Mouse (Mus musculus): Measurements from ENCODE around the gene Olfr1196. TPM values are rescaled to one million over a fixed set of nuclear protein-coding genes. Genes with fewer than 3 reads are reported as not detected.

Olfr1196 gene
- total RNA-seq (2023; ENCODE audit: inconsistent age): not detected in 4 replicates

GRCm38 (mm10) chr2:88704497-88704896 lies at the start of gene Olfr1196:
TSS of gene Olfr1196 (minus strand) at chr2:88704597.

DNA sequence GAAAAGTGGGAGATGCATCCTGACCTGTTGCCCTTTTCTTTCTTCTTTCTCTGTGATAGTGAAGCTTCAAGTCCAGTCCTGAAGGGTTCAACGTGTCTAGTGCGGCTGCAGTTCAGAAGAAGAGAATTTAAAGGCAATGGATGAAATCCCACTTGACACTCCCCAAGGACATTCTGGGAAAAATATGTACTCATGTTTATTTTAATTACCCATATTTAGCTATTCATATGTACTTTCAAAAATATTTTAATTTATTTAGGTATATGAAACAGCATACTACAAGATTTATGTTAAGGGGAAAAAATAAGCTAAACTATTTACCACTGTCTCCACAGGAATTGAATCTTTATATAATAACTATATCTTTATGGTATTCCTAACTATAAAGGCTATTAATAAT lies 46.9 kb upstream of the Olfr1196 start, which contains the start of gene Olfr1198:
Gene Olfr1198, minus strand, starts transcription at position 101 of the 400 bp plus-strand sequence.

DNA sequence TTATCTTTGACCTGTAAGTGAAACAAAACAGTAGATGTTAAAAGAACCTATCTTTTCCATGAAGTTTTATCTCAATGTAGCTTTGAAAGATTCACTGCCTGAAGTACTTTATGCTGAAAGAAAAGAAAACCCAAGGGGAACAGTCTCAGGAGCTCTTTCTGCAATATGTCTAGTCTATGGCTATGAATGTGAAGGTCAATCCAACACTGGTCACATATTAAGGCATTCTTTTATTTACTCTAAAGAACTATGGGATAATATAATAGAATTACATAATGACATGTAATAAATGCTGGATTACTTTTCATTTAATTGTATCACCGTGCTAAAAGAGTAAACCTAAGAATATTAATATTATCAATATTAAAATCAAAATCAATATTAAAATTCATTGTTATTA lies 27.9 kb upstream of the Olfr1196 start, which contains the start of gene Olfr1197:
Gene Olfr1197, minus strand, starts transcription at position 101 of the 400 bp plus-strand sequence.

GRCm38 (mm10) chr2:88689087-88689486 lies 15.3 kb downstream of the Olfr1196 start, which contains the start of gene Olfr1195:
TSS of gene Olfr1195 (minus strand) at chr2:88689187.

DNA sequence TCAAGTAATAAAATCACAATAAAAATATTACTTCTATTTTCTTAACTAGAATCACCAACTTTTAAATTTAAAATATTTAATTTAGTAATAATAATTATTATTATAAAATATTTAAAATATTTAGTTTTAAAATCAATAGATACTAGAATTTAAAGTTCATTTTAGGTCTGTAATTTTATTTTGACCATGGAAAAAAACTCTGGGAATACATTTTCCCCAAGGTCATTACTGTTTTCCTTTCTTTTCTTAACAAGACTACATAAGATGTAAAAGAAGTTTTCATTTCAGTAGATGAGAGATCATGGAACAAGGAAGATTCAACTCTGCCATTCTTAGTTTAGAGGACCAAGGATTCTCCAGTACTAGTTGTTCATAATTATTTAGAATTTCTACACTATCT lies 29.1 kb downstream of the Olfr1196 start, which contains the start of gene Olfr1193:
Gene Olfr1193, plus strand, starts transcription at position 301 of the 400 bp plus-strand sequence.

GRCm38 (mm10) chr2:88648209-88648608 lies 56.2 kb downstream of the Olfr1196 start, which contains the start of gene Olfr1192-ps1:
TSS of gene Olfr1192-ps1 (plus strand) at chr2:88648509.

Other genes starting within 250 kb of the Olfr1196 start
- gene Olfr1183, start 249.7 kb downstream of the Olfr1196 start, total RNA-seq (2023; ENCODE audit: inconsistent age): not detected in 4 replicates
- not detected in 4 replicates for gene Olfr1184, start 221.0 kb downstream of the Olfr1196 start, total RNA-seq (2023; ENCODE audit: inconsistent age)
- gene Olfr1185-ps1, start 211.3 kb downstream of the Olfr1196 start, total RNA-seq (2023; ENCODE audit: inconsistent age): not detected in 4 replicates
- gene Olfr1186, start 186.0 kb downstream of the Olfr1196 start, total RNA-seq (2023; ENCODE audit: inconsistent age): not detected in 4 replicates
- gene Olfr1188, start 147.7 kb downstream of the Olfr1196 start, total RNA-seq (2023; ENCODE audit: inconsistent age): not detected in 4 replicates
- gene Olfr1189, start 118.1 kb downstream of the Olfr1196 start, total RNA-seq (2023; ENCODE audit: inconsistent age): not detected in 4 replicates
- gene Olfr1191-ps1, start 64.1 kb downstream of the Olfr1196 start, total RNA-seq (2023; ENCODE audit: inconsistent age): 0.15 to 0.26 TPM (median 0.16 TPM) in 3 of 4 replicates, not detected in the other
- gene Olfr1192-ps1, start 56.1 kb downstream of the Olfr1196 start, total RNA-seq (2023; ENCODE audit: inconsistent age): not detected in 4 replicates
- gene Olfr1193, start 29.0 kb downstream of the Olfr1196 start, total RNA-seq (2023; ENCODE audit: inconsistent age): not detected in 4 replicates
- gene Olfr1195, start 15.4 kb downstream of the Olfr1196 start, total RNA-seq (2023; ENCODE audit: inconsistent age): not detected in 4 replicates
- not detected in 4 replicates for gene Olfr1197, start 27.8 kb upstream of the Olfr1196 start, total RNA-seq (2023; ENCODE audit: inconsistent age)
- gene Olfr1198, start 46.8 kb upstream of the Olfr1196 start, total RNA-seq (2023; ENCODE audit: inconsistent age): not detected in 4 replicates
- not detected in 4 replicates for gene Olfr1199, start 55.9 kb upstream of the Olfr1196 start, total RNA-seq (2023; ENCODE audit: inconsistent age)
- not detected in 4 replicates for gene Olfr1200, start 65.9 kb upstream of the Olfr1196 start, total RNA-seq (2023; ENCODE audit: inconsistent age)
- gene Olfr1201, start 88.4 kb upstream of the Olfr1196 start, total RNA-seq (2023; ENCODE audit: inconsistent age): not detected in 4 replicates
- gene Olfr1202, start 109.9 kb upstream of the Olfr1196 start, total RNA-seq (2023; ENCODE audit: inconsistent age): not detected in 4 replicates
- not detected in 4 replicates for gene Olfr1205, start 125.1 kb upstream of the Olfr1196 start, total RNA-seq (2023; ENCODE audit: inconsistent age)
- not detected in 4 replicates for gene Olfr1204, start 144.7 kb upstream of the Olfr1196 start, total RNA-seq (2023; ENCODE audit: inconsistent age)
- gene Olfr1206, start 158.6 kb upstream of the Olfr1196 start, total RNA-seq (2023; ENCODE audit: inconsistent age): not detected in 4 replicates
- gene Olfr1208, start 197.7 kb upstream of the Olfr1196 start, total RNA-seq (2023; ENCODE audit: inconsistent age): not detected in 4 replicates
- not detected in 4 replicates for gene Olfr1209, start 210.6 kb upstream of the Olfr1196 start, total RNA-seq (2023; ENCODE audit: inconsistent age)
- gene Olfr1211, start 233.5 kb upstream of the Olfr1196 start, total RNA-seq (2023; ENCODE audit: inconsistent age): not detected in 4 replicates
- gene Olfr1212, start 249.4 kb upstream of the Olfr1196 start, total RNA-seq (2023; ENCODE audit: inconsistent age): not detected in 4 replicates

All from B cell, adult (primary cell).